Mouse (Mus musculus) colon, adult 2 months (tissue): ENCODE data around the gene Slc35e2. TPM values are rescaled to one million over a fixed set of nuclear protein-coding genes. Genes with fewer than 3 reads are reported as not detected.

Source experiments
- polyA plus RNA-seq: library from polyadenylated mRNA; depleted of rRNA; stranded (reverse); fragments of >200 nt; gene quantifications from 2 replicates; pipeline ENCODE4 v1.2.3, GENCODE M21; 2012; rRNA removed

Gene Slc35e2
- polyA plus RNA-seq: 4.9 and 7.6 TPM in 2 replicates

DNA sequence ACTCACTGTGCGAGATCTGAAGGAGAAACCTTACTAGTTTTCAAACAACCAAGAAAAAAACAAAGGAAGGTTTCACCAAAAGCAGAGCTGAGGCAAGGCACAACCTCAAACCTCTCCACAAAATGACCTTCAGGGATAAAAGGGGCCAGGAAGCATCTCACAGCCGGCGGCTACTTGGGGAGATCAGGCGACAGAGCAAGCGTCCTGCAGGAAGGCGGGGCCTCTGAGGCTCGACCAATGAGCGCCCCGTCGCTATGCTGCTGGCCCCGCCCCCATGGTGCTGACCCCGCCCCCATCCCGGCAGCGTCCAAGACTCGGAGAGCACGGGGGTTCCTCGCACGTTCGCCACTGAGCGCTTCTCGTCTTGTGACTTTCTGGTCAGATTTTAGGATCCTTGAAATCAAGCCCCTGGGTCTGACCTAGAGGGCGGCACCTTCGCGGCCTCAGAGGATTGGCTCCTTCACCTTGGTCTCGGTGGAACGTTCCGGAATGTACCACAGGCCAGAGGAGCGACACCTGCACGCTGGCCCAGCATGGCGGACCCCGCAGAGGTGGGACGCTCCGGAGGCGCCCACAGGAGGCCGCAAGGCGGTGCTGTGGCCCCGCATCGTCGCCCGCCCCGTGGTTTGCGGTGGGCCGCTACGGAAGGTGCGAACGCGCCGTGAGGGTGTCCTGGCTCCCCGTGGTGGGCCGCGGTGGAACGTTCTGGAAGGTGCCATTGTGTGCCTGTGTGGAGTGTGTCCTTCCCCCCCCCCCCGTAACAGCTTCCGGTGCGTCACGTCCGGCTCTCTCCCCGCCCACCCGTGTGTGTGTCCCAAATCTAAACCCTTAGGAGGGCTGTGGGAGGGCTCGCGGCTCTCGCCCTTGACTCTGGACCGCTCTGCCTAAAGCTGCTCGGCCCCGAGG is at the start of gene Slc35e2:
Gene Slc35e2, plus strand, starts transcription at position 326 of the 906 bp plus-strand sequence.

DNA sequence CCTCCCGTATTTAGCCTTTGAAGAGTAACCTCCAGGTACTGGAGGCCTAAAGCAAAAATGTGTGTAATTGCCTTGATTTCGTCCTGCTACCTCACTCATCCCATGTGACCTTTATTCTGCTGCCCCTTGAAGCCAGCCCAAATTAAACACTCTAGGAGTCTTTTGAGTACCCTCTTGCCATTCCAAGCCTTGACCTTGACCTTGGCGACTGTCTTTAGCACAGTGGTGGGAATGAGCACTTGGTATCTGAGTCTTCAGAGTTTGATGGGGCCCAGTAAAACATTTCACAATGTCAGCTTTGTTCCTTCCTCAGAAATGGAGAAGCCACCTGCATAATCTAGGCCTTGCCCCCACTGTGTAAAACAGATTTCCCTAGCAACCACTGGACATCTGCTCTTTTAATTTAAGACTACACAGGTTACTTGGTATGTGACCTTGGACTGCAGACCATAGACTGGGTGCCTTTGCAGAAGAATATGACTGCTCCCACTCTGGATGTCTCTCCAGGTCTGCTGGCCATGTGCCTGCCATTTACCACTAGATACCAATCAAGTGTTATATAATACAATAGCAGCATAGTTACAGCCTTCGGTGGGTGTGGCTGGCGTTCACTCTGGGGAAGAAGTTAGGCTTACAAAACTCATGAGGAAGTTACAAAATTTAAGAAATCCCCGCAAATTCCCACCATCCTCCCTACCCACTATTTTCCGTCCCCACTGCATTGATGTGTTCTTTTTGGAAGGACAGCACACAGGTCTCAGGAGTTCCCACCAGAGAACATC is 39.4 kb upstream of the Slc35e2 start, which contains the start of gene Nadk:
Gene Nadk, plus strand, starts transcription at position 718 of the 782 bp plus-strand sequence.

DNA sequence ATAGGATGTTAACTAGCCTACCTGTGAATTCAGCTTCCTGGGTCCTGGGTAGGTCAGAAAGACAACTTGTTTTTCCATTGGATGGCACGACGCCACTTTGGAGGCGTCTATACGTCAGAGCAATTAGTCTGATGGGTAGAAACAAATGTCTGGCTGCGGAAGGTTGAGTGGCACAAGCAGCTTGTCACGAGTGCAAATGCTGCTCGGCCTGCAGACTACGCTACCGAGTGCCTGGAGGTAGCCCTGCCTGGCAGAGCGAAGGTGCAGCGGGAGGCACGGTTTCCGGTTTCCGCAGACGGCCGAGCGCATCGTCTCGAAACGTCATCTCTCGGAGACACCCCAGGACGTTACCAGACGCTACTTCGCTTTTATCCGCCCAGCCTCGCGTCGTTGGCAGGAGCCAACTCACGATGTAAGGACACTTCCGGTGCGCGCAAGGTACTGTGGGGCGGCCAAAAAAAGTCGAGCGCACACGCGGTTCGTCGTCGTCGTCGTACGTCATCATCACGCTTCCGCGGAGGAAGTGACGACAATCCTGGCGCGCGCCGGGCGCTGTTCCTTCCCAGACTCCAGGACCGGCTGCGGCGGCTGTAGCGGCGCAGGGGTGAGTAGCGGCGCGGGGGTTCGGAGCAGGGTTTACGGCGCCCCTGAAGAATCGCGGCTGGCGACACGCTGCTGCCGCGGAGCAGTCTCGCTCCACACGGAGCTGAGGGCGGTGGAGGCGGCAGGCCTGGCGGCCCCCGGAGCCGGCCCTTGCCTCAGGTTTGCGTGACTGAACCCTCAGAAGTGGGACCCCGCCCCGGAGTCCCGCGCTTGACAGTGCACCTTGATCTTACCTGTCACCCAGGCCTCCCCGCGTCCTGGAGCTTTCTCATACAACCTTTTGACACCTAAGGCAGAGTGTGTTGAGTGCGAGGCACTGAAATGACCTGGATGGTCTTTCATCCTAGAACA is 23.4 kb downstream of the Slc35e2 start, which contains the start of gene Cdk11b:
Gene Cdk11b, plus strand, starts transcription at position 517 of the 954 bp plus-strand sequence.

DNA sequence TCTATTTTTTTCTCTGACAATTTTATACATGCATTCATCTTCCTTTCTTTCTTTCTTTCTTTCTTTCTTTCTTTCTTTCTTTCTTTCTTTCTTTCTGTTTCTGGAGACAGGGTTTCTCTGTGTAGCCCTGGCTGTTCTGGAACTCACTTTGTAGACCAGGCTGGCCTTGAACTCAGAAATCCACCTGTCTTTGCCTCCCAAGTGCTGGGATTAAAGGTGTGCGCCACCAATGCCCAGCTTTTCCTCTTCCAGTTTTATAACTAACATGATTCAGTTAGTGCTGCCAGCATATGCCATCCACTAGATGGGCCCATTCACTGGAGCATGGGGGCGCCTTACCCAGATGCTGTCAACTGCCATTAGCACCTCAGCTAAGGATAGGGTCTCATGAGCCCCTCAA is 44.1 kb downstream of the Slc35e2 start, which contains the start of gene Gm10563:
Gene Gm10563, minus strand, starts transcription at position 101 of the 400 bp plus-strand sequence.

GRCm38 (mm10) chr4:155653086-155653450 is 51.9 kb downstream of the Slc35e2 start, which contains the start of gene Mmp23:
Mmp23 (minus strand) TSS chr4:155653384.

DNA sequence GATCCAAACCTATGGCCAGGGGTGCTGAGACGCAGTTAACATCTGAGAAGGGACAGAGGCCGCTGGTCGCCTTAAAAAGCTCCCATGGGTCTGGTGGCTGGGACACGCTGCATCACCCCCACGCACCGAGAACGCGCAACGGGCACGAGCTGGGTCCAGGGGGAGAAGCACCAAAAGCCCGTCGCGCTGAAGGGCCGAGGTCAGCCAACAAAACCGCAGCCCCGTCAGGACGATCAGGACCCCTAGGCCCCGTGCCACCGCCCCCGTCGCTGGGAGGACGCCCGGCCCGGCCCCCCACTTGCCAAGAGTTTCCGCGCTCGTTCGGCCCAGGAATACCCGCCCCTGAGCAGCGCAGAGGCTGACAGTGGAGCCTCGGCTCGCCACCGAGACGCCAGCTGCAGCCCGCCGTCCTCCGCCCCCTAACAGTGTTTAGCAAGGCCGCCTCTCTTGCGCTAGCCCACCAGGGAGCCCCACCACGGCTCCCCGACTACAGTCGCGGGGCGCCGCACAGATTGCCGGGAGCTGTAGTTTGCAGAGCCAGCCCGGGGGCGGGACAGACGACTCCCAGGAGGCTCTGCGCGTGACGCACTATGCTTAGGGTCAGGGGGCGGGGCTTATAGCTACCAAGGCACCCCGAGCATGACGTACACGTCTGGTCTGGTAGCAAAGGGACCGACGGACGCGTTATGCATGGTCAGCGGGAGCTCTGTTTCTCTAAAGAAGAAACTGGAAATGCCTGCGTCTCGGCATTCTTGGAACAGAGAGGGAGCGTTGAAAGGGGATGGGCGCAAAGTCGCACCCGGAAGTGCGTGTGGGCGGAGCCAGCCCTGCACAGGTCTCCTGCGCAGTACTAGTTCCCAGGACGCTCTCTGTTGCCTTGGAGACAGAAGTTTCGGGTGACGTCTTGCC is 67.7 kb downstream of the Slc35e2 start, which contains the start of gene Mib2:
Gene Mib2, minus strand, starts transcription at position 510 of the 909 bp plus-strand sequence.

Other genes with a start within 250 kb of the Slc35e2 start
- 50.9 and 52.5 TPM in 2 replicates for gene Prkcz, start 240.1 kb upstream of the Slc35e2 start, polyA plus RNA-seq
- gene Gabrd, start 203.3 kb upstream of the Slc35e2 start, polyA plus RNA-seq: 0.32 and 1.7 TPM in 2 replicates
- 0.49 and 1.0 TPM in 2 replicates for gene Cfap74, start 192.2 kb upstream of the Slc35e2 start, polyA plus RNA-seq
- 3.4 and 4.0 TPM in 2 replicates for gene Tmem52, start 132.3 kb upstream of the Slc35e2 start, polyA plus RNA-seq
- gene Gnb1, start 110.1 kb upstream of the Slc35e2 start, polyA plus RNA-seq: 543 and 624 TPM in 2 replicates
- gene Nadk, start 39.0 kb upstream of the Slc35e2 start, polyA plus RNA-seq: 145 and 155 TPM in 2 replicates
- gene Cdk11b, start 23.4 kb downstream of the Slc35e2 start, polyA plus RNA-seq: 17.2 and 18.7 TPM in 2 replicates
- gene Gm10563, start 44.0 kb downstream of the Slc35e2 start, polyA plus RNA-seq: not detected in 2 replicates
- 43.5 and 50.1 TPM in 2 replicates for gene Mmp23, start 52.0 kb downstream of the Slc35e2 start, polyA plus RNA-seq
- gene Mib2, start 67.8 kb downstream of the Slc35e2 start, polyA plus RNA-seq: 76.0 and 94.4 TPM in 2 replicates
- gene Fndc10, start 92.9 kb downstream of the Slc35e2 start, polyA plus RNA-seq: 12.5 and 15.8 TPM in 2 replicates
- gene Ssu72, start 103.4 kb downstream of the Slc35e2 start, polyA plus RNA-seq: 161 and 190 TPM in 2 replicates
- gene Tmem240, start 133.4 kb downstream of the Slc35e2 start, polyA plus RNA-seq: 1.1 and 1.6 TPM in 2 replicates
- gene Atad3a, start 159.7 kb downstream of the Slc35e2 start, polyA plus RNA-seq: 91.7 and 122 TPM in 2 replicates
- gene Vwa1, start 173.3 kb downstream of the Slc35e2 start, polyA plus RNA-seq: 17.4 and 17.5 TPM in 2 replicates
- gene Tmem88b, start 184.5 kb downstream of the Slc35e2 start, polyA plus RNA-seq: 0.35 and 0.52 TPM in 2 replicates
- gene Ankrd65, start 189.0 kb downstream of the Slc35e2 start, polyA plus RNA-seq: not detected in 2 replicates
- 46.5 and 51.8 TPM in 2 replicates for gene Mrpl20, start 201.5 kb downstream of the Slc35e2 start, polyA plus RNA-seq
- 67.5 and 73.1 TPM in 2 replicates for gene Ccnl2, start 211.1 kb downstream of the Slc35e2 start, polyA plus RNA-seq
- 156 and 218 TPM in 2 replicates for gene Aurkaip1, start 229.9 kb downstream of the Slc35e2 start, polyA plus RNA-seq
- 198 and 240 TPM in 2 replicates for gene Mxra8, start 238.3 kb downstream of the Slc35e2 start, polyA plus RNA-seq
- 158 and 173 TPM in 2 replicates for gene Dvl1, start 246.0 kb downstream of the Slc35e2 start, polyA plus RNA-seq